Mouse (Mus musculus) ovary, postnatal 36 days (tissue): ENCODE measurements around the gene Enoph1.

Source experiments
- DNase-seq: peaks from one replicate; pipeline ENCODE4 v3.0.0; 2022; ENCODE audit warnings: low spot score, mixed read lengths

Enoph1 gene

DNA sequence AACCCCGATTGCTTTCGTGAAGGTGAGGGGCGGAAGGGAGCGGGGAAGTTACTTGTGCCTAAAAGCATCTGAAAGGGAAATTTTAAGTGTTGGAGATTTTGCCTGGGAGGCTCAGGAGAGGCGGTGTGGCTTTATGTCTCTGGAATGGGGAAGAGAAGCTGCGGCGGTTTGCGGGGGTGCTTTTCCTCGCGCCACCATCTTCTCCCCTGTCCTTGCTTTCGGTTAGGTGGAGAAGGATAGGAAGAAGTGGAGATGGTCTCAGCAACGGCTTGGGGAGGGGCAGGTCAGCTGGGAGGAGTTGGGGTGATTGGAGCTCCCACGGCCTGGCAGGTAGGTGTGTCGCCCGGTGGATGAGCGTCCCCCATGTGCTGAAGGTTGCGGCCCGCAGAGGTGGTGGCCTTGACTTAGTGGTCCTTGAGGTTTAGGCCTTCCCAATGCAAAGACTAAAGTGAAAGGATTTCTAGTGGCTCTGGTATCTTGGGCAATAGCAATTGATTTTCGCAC is 548 bp downstream of the Enoph1 start:
- no peak for DNase-seq

DNA sequence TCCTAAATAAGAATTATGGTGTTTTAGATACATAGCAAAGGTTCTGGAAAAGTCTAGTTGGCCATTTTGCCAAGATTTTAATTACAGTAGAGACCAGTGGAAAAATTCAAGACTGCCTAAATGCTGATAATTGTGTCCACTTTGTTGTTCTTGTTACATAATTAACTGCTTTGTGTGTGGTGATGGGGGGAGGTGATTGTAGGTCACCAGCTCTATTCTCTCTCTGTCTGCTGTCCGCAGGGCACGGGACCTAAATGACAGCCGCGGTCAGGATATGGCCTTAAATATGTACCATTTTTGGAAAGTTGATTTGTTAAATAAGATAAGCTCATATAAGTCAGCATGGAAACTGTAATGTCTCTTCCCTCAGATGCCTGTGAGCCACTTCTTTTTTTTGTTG is 1.5 kb downstream of the Enoph1 start:
- DNase-seq, result no peak

DNA sequence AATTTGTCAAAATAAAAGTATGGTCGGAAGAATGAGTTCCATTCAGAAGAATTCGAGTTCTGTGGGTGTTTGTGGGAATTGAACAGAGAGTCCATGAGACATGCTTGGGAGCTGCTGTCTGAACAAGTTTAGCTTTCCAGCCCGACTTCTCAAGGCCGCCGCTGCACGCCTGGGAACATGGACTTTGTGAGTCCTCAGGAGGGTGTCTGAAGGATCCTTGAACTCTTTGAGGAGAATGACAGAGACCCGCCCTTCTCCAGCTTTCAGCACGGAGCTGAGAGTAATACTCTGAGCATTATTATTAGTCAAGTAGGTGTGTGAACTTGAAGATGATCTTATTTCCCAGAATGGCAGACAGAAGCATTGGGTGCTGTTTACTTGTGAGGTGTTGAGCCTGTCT is 2.7 kb downstream of the Enoph1 start:
- DNase-seq, result no peak

DNA sequence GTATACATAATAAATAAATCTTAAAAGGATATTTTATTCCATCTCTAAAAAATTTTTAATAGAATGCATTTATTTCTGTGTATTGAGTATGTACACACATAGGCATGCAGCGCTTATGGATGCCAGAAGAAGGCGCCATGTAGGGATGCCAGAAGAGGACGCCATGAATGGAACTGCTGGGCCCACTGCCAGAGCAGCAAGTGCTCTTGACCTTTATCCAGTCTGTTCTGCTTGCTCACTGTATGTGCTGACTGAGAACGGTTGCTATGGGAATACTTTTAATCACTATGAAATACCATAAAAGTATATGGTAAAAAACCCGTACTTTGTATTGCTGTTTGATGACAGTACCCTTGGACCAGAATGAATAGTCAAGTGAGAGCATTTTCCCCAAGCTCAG is 3.6 kb downstream of the Enoph1 start:
- peak; percentile 46 for DNase-seq

DNA sequence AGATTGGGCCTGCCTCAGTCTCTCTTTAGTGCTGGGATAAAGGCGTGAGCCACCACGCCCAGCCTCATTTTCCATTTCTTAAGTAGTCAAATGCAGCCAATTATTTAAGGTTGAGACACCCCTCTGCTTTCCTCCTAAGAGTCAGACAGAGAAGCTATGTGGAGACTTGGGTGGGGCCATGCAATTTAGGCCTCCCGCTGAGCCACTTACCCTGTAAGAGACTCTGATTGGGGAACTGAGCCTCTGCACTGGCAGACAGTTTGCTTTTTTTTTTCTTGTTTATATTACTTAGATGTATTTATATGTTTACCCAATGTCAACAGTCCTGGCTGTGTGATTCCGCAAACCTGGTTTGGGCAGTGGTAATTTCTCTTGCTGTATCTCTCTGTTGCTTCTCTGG is 4.2 kb downstream of the Enoph1 start:
- DNase-seq, result no peak

DNA sequence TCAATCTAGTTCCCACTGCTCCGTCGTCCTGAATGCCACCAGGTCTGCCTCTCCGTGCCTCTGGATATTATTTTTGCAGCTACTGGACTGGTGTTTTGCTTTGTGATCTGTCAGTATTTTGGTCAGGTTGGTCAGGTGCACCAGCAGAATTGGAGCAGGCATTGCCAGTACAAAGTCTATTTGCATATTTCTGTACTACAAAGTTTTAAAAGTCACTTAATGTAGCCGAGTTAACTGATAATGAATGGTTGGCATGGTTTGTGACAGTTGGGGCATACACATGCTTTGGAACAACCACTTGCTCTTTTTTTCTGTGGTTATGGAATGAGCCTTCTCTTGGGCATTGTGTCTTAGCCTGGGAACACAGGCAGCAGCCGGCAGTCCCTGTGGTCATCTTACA is 4.8 kb downstream of the Enoph1 start:
- no peak for DNase-seq

DNA sequence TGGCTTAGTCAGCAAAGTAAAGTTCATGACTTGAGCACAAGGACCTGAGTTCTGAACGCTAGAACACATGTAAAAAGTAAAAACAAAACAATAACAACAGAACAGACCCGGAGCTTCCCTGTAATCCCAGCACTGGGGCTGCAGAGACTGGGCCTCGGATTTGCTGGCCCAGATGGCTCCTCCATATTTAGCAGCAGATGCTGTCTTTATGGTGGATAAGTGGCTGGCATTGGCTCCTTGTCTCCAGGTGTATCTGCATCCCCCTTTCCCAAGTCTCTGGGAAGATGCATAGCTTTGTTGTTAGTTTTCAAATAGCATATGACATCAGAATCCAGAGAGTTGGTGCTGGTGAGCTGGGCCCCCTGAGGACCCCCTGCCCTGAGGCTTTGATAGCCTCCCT is 6.3 kb downstream of the Enoph1 start:
- DNase-seq, result no peak

DNA sequence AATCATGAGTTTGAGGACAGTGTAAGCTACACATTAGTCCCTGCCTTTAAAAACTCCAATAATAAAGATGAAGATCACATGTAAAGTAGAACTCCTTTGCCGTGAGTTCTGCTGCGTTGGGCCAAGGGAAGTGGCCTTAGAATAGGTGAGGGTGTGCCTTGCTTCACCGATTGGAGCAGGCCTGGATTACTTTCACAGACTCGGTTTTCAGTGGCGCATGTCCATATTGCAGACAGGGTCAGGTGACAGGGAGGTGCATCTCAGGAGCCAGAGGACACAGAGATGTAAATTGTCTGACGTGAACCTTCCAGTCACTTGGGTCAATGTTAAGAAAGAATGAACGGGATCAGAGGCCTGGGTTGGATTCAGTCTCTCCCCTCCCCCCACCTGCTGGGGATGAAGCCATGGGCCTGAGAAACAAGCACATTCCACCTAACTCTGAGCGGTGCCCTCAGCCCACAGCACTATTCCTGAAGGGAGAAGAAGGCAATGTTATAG is 7.4 kb downstream of the Enoph1 start:
- DNase-seq, result no peak

DNA sequence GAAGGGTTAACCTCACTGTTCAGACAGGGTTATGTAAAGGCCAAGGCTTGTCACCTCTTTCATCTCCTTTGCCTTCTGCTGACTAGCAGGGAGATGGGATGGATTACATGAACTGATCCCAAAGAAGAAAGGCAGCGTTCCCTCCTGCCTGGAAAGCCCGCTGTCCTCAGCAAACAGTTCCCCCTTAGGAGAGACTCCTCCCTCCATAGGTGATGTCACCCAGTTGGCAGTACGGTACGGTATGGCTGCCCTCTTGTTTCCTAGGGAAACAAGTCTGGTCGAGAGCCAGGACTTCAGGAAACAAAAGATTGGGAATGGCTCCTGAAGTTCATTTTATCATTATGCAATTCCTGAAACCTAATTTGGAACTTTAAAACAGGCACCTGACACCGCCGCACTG is 8.1 kb downstream of the Enoph1 start:
- DNase-seq, result no peak

DNA sequence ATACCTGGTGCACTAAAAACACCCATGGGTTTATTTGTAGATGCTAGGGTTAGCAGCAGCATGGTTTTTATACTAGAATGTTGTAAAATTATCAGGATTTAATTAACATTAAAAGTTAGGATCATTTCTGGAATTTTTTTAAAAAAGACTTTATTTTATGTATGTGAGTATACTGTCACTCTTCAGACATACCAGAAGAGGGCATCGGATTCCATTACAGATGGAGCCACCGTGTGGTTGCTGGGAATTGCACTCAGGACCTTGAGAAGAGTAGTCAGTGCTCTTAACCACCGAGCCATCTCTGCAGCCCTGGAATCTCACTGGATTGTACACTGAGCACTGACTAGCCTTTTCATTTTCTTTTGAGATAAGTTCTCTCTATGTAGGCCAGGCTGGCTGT is 10.1 kb downstream of the Enoph1 start:
- no peak for DNase-seq

DNA sequence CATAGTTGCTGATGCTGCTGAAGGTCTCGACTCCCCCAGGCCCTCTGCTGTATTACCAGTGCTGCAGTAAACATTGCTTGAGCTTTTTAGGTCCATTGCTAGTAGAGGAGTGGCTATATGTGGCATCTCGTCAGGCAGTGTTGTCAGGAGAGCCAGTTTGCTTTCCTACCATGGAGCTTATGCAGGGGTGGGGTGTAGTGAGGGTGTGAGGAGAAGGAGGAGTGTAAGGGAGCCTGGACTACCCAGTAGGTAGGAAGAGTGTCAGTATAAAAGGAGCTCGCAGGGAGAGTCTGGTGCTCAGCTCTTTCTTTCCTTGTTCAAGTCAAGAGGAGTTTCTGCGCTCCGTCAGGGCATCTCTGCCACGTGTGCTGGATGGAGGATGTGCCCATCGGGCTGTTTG is 12.9 kb downstream of the Enoph1 start:
- no peak for DNase-seq

DNA sequence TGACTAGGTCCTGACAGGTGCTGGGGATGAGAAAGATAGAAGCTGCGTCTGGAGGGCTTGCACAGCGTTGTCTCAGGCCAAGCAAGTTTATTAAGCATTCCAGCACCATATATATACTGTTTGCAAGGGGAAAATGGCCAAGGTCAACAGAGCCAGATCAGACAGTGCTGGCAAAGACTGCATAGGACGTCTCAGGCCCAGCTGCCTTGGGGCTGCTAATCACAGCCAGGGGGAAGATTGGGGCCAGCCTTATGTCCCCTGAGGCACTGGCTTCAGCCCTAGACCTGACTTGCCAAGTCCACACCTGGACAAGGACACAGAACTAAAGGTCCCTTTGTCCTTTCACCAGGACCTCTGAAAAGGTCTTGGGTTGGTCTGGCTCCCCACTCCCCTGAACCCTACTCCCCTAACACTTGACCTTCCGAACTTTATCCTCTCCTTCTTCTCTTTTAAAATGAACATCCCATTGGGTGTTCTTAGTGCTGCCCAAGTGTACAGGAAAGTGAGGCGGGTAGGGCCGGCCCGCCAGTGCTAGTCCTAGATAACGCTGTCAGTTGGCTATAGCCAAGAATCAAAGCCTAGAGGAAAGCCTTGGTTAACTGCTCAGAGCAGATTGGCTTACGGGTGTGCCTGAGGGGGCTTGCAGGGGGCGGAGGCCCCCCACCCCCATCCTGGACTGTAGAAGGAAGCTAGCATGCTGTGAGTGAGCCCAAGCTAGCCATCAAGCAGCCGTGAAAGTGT is 15.2 kb downstream of the Enoph1 start:
- DNase-seq, result no peak

DNA sequence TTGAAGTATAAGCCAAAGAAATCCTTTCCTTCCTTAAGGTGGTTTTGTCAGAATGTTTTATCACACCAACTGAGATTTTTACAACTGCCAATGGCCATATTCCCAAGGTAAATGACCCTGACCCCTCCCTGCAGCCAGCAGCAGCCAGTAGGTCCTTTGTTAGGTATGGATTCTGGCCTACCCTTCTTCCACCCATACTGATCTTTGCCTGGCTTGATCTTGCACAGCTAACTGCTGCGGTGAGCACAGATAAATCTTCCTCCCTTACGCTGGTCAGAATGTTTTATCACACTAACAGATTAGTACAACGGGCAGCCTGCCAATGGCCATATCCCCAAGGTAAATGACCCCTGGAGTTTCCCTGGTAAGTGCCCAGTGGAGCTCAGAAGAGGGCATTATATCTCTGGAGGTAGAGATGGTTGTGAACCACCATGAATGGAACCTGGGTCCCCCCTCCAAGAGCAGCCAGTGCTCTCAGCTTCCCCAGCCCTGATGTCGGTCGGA is 16.1 kb downstream of the Enoph1 start:
- no peak for DNase-seq

DNA sequence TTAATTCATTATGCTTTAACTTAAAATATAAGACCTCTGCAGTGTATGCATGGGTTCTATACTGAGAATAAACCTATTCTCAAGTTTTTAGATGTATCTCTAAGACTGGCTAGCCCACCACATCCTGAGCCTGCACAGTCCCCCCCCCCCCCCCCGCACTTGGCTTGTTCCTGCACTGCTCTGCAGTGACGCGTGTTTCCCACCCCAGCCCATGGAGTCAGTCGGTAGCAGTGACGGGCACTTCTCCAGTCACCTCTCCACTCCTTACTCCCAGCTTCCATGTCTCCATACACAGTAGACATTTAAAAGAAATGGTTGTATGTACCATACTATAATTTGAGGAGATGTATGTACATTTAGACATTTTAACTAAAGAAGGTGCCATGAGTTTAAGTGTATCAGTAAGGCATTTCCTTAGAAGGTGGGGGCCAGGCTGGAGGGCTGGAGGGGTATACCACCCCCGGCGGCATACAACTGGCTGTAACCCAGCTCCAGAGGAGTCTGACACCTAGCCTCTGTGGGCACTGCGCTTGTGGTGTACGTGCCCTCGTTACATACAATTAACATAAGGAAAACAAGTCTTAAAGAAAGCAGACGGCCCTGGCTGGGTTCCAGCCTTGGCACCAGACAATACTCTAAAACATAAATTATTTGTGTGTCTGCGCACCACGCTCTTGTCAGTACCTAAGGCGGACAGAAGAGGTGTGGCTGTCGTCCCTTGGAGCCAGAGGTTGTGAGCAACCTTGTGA is 17.9 kb downstream of the Enoph1 start:
- DNase-seq, result no peak

DNA sequence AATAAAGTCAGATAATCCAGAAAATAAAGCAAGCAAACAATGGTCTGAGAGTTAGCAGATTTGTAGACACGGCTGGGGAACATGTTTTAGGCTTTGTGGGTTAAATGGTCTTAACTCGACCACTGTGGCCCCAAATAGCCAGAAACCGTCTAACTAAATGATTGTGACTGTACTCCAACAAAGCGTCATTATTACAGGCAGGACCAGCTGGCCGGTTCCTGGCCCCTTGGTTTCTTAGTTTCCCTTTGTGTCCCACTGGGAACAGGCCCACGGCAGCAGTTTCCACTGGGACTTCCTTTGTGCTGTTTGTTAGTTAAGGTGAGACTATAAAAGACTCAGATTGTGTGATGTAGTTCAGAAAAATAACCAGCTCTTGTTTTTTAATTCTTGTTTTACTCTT is 18.9 kb downstream of the Enoph1 start:
- no peak for DNase-seq

DNA sequence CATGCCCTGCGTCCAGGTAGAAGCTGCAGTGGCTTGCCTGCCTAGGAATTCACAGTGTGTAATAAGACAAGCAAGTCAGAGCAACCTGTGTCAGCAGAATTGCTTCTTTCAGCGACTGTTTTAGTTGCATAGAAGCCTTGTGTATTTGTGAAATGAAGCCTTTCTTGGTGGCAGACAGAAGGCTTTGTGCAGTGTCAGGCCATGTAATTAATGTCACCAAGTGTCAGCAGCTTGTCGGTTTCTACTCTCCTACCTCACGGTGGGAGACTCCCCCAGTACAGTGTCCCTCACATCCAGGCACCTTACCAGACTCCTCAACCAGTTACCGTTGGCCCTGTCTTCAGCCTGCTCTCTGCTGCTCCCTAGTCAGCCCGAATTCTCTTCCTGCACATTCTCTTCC is 19.5 kb downstream of the Enoph1 start:
- no peak for DNase-seq

DNA sequence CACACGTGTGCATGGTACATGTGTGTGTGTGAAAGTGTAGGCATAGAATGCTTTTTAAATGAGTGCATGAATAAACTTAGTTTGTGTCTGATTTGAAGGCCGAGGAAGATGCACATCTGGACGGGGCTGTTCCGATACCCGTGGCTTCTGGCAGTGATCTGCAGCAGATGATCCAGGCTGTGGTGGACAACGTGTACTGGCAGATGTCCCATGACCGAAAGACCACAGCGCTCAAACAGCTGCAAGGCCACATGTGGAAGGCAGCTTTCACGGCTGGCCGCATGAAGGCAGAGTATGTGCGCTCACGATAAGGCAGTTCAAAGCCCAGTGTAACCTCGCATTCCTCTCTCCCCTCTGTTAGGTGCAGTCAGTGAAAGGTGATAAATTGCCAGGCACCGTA is 21.1 kb downstream of the Enoph1 start:
- no peak for DNase-seq

DNA sequence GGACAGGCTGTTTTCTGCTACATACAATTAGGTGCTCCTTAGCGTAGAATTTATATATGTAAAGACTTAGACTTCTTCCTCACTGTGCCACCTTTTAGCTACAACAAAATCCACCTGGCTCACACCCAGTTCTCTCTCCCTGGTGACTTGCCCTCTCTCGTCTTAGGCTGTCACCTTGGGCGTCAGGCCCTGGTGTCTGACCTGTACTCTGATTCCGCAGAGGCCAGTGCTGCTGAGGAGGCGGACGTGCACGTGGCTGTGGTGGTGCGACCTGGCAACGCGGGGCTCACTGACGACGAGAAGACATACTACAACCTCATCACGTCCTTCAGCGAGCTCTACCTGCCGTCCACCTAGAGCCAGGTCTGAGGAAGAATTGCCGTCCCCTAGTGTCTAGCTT is 27.8 kb downstream of the Enoph1 start:
- no peak for DNase-seq

DNA sequence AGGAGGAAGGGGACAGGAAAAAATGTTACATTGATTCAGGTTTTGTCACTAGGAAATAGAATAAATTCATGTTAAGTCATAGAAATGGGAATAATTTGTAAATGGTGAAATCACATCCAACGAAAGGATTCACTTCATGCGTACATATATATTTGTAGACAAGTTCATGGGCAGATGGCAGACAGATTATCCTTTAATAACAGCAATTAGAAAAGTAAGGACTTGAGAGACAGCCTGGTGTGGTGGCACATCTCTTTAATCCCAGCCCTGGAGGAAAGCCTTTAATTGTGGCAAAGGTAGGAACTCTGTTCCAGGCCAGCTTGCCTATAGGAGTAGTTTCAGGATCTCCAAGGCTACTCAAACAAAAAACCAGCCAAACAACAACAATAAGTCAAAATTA is 29.7 kb downstream of the Enoph1 start:
- DNase-seq, result no peak

DNA sequence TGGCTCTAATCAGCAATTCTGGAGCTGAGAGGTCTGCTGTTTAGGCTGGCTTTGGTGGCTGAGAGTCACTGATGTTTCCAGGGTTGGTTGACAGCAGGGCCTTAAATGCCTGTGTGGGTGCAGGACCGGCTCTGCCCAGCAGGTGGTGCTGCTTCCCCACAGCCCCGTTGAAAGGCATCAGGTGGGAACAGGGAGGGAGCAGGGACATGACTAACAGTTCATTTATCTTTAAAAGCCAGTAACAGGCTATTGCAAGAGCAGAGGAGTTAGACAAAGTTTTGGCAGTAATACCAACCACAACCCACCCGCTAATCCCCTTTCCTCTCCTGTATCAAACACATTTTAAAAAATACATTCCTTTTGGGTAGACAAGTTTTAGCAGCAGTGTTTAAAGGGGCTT is 30.5 kb downstream of the Enoph1 start:
- peak; percentile 82 for DNase-seq

DNA sequence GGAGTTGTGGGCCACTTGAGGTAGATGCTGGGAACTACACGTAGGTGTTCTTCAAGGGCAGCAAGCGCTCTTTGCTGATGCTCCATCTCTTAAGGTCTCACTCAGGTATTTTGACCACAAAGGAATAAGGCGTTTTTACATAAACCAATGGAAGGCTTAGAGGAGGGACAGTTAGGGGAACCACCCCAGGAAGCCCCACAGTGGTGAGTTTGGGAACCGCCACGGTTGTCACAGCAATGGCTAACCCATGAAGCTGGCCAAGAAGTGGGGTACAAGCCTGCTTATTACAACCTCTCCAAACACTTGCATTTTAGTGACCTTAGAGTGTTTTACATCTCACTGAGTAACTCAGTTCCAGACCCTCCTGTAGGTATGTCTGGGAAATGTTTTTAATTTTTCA is 31.8 kb downstream of the Enoph1 start:
- DNase-seq, result no peak

DNA sequence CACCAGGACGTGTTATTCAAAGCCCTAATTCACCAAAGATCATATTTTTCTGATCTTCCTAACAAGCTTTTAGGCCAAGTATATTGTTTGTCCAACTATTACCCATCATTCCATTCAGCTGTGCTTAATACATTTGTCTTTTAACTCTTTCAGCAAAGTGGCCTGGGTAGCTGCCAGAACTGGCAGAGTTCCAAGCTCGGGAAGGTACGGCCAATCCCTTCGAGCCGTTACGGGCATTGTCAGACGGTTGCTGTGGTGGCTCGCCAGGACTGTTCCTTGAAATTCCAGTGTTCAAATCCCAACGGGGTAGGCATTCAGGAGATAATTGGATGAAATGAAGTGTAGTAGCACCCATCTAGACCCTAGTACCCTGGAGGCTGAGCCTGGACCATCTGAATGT is 32.8 kb downstream of the Enoph1 start:
- DNase-seq, result no peak

DNA sequence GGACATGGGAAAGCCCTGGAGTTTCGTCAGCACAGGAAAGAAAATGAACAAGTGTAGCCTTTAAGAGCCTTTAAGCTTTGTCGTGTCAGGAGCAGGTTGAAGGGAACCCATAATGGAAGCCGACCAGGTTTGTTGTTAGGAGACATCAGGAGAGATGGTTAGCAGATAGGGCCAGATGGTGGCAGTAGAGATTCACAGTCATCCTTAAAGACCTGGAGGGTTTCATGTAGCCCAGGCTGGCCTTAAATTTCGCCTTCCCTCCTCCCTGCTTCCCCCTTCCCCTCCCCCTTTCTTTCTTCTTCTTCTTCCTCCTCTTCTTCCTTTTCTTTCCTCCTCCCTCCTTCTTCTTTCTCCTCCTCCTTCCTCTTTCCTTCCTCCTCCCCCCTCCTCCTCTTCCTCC is 34.8 kb downstream of the Enoph1 start:
- DNase-seq, result no peak
